Mouse (Mus musculus) myocyte (in vitro differentiated cells): ENCODE measurements around the gene Zfp93.

Experiments
- CEBPB ChIP-seq: IDR thresholded peaks from 2 replicates; pipeline ENCODE4 v1.6.1; 2011; ENCODE audit warnings: mild to moderate bottlenecking, moderate library complexity; ENCODE audit not compliant: poor library complexity, insufficient read depth, severe bottlenecking
- E2F4 ChIP-seq: IDR thresholded peaks from one replicate; pipeline ENCODE4 v1.6.1; 2011; ENCODE audit warnings: mild to moderate bottlenecking, control low read depth, moderate library complexity; ENCODE audit not compliant: insufficient read depth
- MAX ChIP-seq: IDR thresholded peaks from one replicate; pipeline ENCODE4 v1.6.1; 2011; ENCODE audit warnings: low read depth, mild to moderate bottlenecking, control low read depth
- MYOD1 ChIP-seq, 3 experiments: IDR thresholded peaks; one replicate each; pipeline ENCODE4 v1.6.1; 2011; ENCODE audit warnings: control low read depth in 2 of 3, low read depth in 2 of 3, mild to moderate bottlenecking in 2 of 3, moderate library complexity in 1 of 3; ENCODE audit not compliant: insufficient read length in 2 of 3, control insufficient read depth in 1 of 3
- MYOG ChIP-seq, 3 experiments: IDR thresholded peaks; one replicate each; pipeline ENCODE4 v1.6.1; 2011; ENCODE audit warnings: control low read depth in 2 of 3, low read depth in 2 of 3, mild to moderate bottlenecking in 2 of 3; ENCODE audit not compliant: insufficient read length in 2 of 3, control insufficient read depth in 1 of 3, insufficient read depth in 1 of 3
- POLR2A ChIP-seq: IDR thresholded peaks from one replicate; pipeline ENCODE4 v1.6.1; 2011; ENCODE audit warnings: low read depth, mild to moderate bottlenecking, control low read depth, moderate library complexity; ENCODE audit not compliant: insufficient read length
- POLR2AphosphoS2 ChIP-seq: IDR thresholded peaks from one replicate; pipeline ENCODE4 v1.6.1; 2011; ENCODE audit warnings: low read depth, control low read depth; ENCODE audit not compliant: insufficient read length
- REST ChIP-seq: IDR thresholded peaks from one replicate; pipeline ENCODE4 v1.6.1; 2011; ENCODE audit warnings: mild to moderate bottlenecking, control low read depth, moderate library complexity; ENCODE audit not compliant: insufficient read depth, insufficient read length
- SRF ChIP-seq: IDR thresholded peaks from one replicate; pipeline ENCODE4 v1.6.1; 2011; ENCODE audit warnings: low read depth; ENCODE audit not compliant: control insufficient read depth, insufficient read length
- TCF12 ChIP-seq: IDR thresholded peaks from one replicate; pipeline ENCODE4 v1.6.1; 2011; ENCODE audit warnings: mild to moderate bottlenecking, control low read depth; ENCODE audit not compliant: poor library complexity, insufficient read depth, severe bottlenecking
- TCF3 ChIP-seq: IDR thresholded peaks from one replicate; pipeline ENCODE4 v1.6.1; 2011; ENCODE audit warnings: low read depth, control low read depth; ENCODE audit not compliant: insufficient read length
- USF1 ChIP-seq: IDR thresholded peaks from one replicate; pipeline ENCODE4 v1.6.1; 2011; ENCODE audit warnings: low read depth, mild to moderate bottlenecking, control low read depth, moderate library complexity

DNA sequence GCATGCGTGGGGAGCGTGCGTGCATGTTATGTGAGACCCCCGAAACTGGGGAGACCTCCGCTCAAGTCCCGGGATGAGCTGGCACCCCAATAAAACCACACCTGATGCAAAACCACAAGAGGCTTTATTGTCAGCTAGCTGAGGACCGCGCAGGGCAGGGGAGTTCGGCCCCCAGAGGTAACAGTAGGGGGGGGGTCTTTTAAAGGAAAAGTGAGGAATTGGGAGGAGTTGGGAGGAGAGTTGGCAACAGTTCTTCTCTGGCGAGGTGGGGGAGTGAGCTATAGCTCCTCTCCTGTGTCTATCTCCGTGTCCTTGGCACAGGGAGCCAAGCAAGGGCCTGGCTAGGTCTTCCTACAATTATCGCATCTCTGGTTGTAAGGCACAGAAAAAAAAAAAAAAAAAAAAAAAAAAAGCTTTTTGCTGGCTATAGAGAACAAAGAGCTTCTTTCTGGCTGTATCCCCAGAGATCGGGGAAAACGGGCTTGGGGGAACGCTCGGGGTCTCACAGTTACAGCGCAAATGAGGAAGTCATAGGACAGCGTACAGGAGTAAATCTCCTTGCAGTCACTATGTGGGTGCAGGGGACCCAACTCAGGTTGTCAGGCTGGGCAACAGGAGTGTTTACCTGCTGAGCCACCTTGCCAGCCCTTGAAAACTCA lies 29.7 kb downstream of the Zfp93 start:
- TF ChIP-seq POLR2A (no peak), POLR2AphosphoS2 (no peak), MAX (no peak), MYOD1 (IDR thresholded peaks at IDR 0.05; ENCODE audit: control insufficient read depth in 1 of 3, insufficient read length in 2 of 3, low read depth in 2 of 3) (no peak), USF1 (no peak), CEBPB (no peak), TCF12 (no peak), E2F4 (no peak), REST (no peak), SRF (no peak), TCF3 (no peak), MYOG (IDR thresholded peaks at IDR 0.05; ENCODE audit: control insufficient read depth in 1 of 3, insufficient read depth in 1 of 3, insufficient read length in 2 of 3, low read depth in 2 of 3) (no peak)
